Mouse (Mus musculus) kidney, postnatal 0 days (tissue): ENCODE data around the gene Ergic1. TPM values are rescaled to one million over a fixed set of nuclear protein-coding genes. Genes with fewer than 3 reads are reported as not detected.

ENCODE experiments used
- ATAC-seq: fragments of 200-750 bp; cut with Nextera tagmentation; replicated peaks from 2 replicates; pipeline ENCODE4 v1.8.0; 2017; ENCODE audit warnings: low read depth, moderate number of reproducible peaks, moderate TSS enrichment, moderate library complexity; ENCODE audit not compliant: low FRiP score
- DNase-seq: peaks from one replicate; pipeline ENCODE4 v3.0.0-alpha.2; 2016; ENCODE audit warnings: low spot score
- H3K27ac ChIP-seq: fragments of 300-500 bp; sonication (generic); 2 replicates; pipeline ENCODE4 v1.5.1; 2014; ENCODE audit warnings: mild to moderate bottlenecking
- H3K27me3 ChIP-seq: fragments of 300-500 bp; sonication (generic); 2 replicates; pipeline ENCODE4 v1.6.1; 2014; ENCODE audit warnings: low read length, mixed read lengths; ENCODE audit not compliant: insufficient read depth
- H3K36me3 ChIP-seq: fragments of 300-500 bp; sonication (generic); 2 replicates; pipeline ENCODE4 v1.6.1; 2014; ENCODE audit warnings: low read length, mixed read lengths; ENCODE audit not compliant: insufficient read depth
- H3K4me1 ChIP-seq: fragments of 300-500 bp; sonication (generic); replicated peaks from 2 replicates; pipeline ENCODE4 v1.6.1; 2014; ENCODE audit warnings: antibody characterized with exemption, low read length, mixed read lengths; ENCODE audit not compliant: insufficient read depth
- H3K4me2 ChIP-seq: fragments of 300-500 bp; sonication (generic); 2 replicates; pipeline ENCODE4 v1.6.1; 2014; ENCODE audit warnings: mild to moderate bottlenecking, low read length, moderate library complexity, mixed read lengths
- H3K4me3 ChIP-seq: fragments of 300-500 bp; sonication (generic); replicated peaks from 2 replicates; pipeline ENCODE4 v1.5.1; 2014; ENCODE audit warnings: low read depth, low read length
- H3K9ac ChIP-seq: fragments of 300-500 bp; sonication (generic); 2 replicates; pipeline ENCODE4 v1.6.1; 2014; ENCODE audit warnings: low read depth, low read length
- H3K9me3 ChIP-seq: fragments of 300-500 bp; sonication (generic); replicated peaks from 2 replicates; pipeline ENCODE4 v1.6.1; 2016; ENCODE audit warnings: low read length, inconsistent platforms, mixed read lengths
- CTCF ChIP-seq: IDR thresholded peaks from 2 replicates; pipeline ENCODE4 v1.5.1; 2016; ENCODE audit warnings: antibody characterized with exemption, low read depth, mild to moderate bottlenecking, moderate library complexity
- WGBS: fragments of 180-500 bp; shearing (Covaris S2); extraction: QIAGEN DNeasy Blood & Tissue Kit; methylation state at CpG from one replicate; pipeline ENCODE4 v1.1.7; 2014; 5-methylcytosine and 5-hydroxymethylcytosine counted together
- polyA plus RNA-seq: library from polyadenylated mRNA; unstranded; fragments of >200 nt; fragmentation: Nextera tagmentation; extraction: Ambion mirVana; gene quantifications from 2 replicates; pipeline ENCODE4 v1.2.1, GENCODE M21; 2015

Gene Ergic1
- polyA plus RNA-seq, 1 experiment from 2014 or later, result 107 TPM

GRCm38 (mm10) chr17:26571377-26571776 is 10.1 kb downstream of the Ergic1 start:
- H3K9me3 ChIP-seq, result no peaks in the 10 kb centered on the region
- no peak for DNase-seq
- H3K27ac ChIP-seq, result peak overlapping the region; percentile 33; the same call in 1 of the 2 replicates
- H3K4me1 ChIP-seq, result peaks cover 5% of the 10 kb centered on the region
- WGBS, result 67% methylated on average over 3 of the region's 3 CpGs
- 0 out of 2 replicates have a peak, but pooled peaks have one; percentile 27 for ATAC-seq
- H3K27me3 ChIP-seq, result no peaks in the 10 kb centered on the region
- no peak overlapping the region for H3K4me3 ChIP-seq
- no peak for TF ChIP-seq CTCF
- 0 out of 2 replicates have a peak, but pooled peaks cover 9% of the 10 kb centered on the region for H3K36me3 ChIP-seq
- H3K4me2 ChIP-seq, result no peak overlapping the region
- no peak overlapping the region for H3K9ac ChIP-seq

- DNase-seq (no peak), ATAC-seq (no peak)
- Histone ChIP-seq H3K4me1 (peaks cover 13% of the 10 kb centered on the region), H3K36me3 (0 out of 2 replicates have a peak, but pooled peaks cover 9% of the 10 kb centered on the region), H3K9me3 (no peaks in the 10 kb centered on the region), H3K27me3 (no peaks in the 10 kb centered on the region), H3K27ac (no peak overlapping the region), H3K4me2 (no peak overlapping the region), H3K9ac (no peak overlapping the region), H3K4me3 (no peak overlapping the region)
- TF ChIP-seq CTCF, result no peak
- WGBS, result 87% methylated on average over 11 of the region's 11 CpGs
These were observed 11.0 kb downstream of the Ergic1 start for GRCm38 (mm10) chr17:26572265-26572664.

- Histone ChIP-seq H3K4me2 (no peak overlapping the region), H3K27ac (no peak overlapping the region), H3K4me1 (peaks cover 13% of the 10 kb centered on the region; the same call in 1 of the 2 replicates), H3K27me3 (no peaks in the 10 kb centered on the region), H3K36me3 (0 out of 2 replicates have a peak, but pooled peaks cover 9% of the 10 kb centered on the region), H3K9me3 (no peaks in the 10 kb centered on the region), H3K9ac (no peak overlapping the region), H3K4me3 (no peak overlapping the region)
- DNase-seq (no peak), ATAC-seq (no peak)
- WGBS, result 79% methylated on average over 11 of the region's 11 CpGs
- TF ChIP-seq CTCF, result no peak
These were observed 12.8 kb downstream of the Ergic1 start for GRCm38 (mm10) chr17:26574118-26574517.

GRCm38 (mm10) chr17:26574701-26575100 is 13.4 kb downstream of the Ergic1 start:
- H3K27me3 ChIP-seq, result no peaks in the 10 kb centered on the region
- H3K9me3 ChIP-seq, result no peaks in the 10 kb centered on the region
- H3K4me1 ChIP-seq, result peaks cover 13% of the 10 kb centered on the region; the same call in 1 of the 2 replicates
- no peak overlapping the region for H3K4me3 ChIP-seq
- H3K4me2 ChIP-seq, result no peak overlapping the region
- no peak overlapping the region for H3K27ac ChIP-seq
- ATAC-seq, result no peak
- TF ChIP-seq CTCF, result no peak
- DNase-seq, result no peak
- no peak overlapping the region for H3K9ac ChIP-seq
- WGBS, result 83% methylated on average over 5 of the region's 5 CpGs
- H3K36me3 ChIP-seq, result 0 out of 2 replicates have a peak, but pooled peaks cover 9% of the 10 kb centered on the region

- WGBS, result 84% methylated on average over 12 of the region's 12 CpGs
- no peak overlapping the region for H3K27ac ChIP-seq
- peaks cover 13% of the 10 kb centered on the region; the same call in 1 of the 2 replicates for H3K4me1 ChIP-seq
- no peak overlapping the region for H3K9ac ChIP-seq
- H3K4me3 ChIP-seq, result no peak overlapping the region
- TF ChIP-seq CTCF, result no peak
- 0 out of 2 replicates have a peak, but pooled peaks cover 9% of the 10 kb centered on the region for H3K36me3 ChIP-seq
- H3K9me3 ChIP-seq, result no peaks in the 10 kb centered on the region
- H3K27me3 ChIP-seq, result no peaks in the 10 kb centered on the region
- H3K4me2 ChIP-seq, result no peak overlapping the region
- ATAC-seq (no peak), DNase-seq (no peak)
These were observed 14.7 kb downstream of the Ergic1 start for GRCm38 (mm10) chr17:26575786-26576690.

GRCm38 (mm10) chr17:26576833-26577232 is 15.5 kb downstream of the Ergic1 start:
- Histone ChIP-seq H3K27me3 (no peaks in the 10 kb centered on the region), H3K4me1 (peaks cover 9% of the 10 kb centered on the region; the same call in 1 of the 2 replicates), H3K4me3 (no peak overlapping the region), H3K27ac (0 out of 2 replicates have a peak overlapping the region, but pooled peaks have one; percentile 5), H3K4me2 (no peak overlapping the region), H3K36me3 (0 out of 2 replicates have a peak, but pooled peaks cover 5% of the 10 kb centered on the region), H3K9ac (no peak overlapping the region), H3K9me3 (no peaks in the 10 kb centered on the region)
- no peak for TF ChIP-seq CTCF
- DNase-seq, result peak; percentile 53
- WGBS, result 57% methylated on average over 7 of the region's 7 CpGs
- ATAC-seq, result no peak
